Mouse (Mus musculus): ENCODE results near the gene Acbd5. TPM values are rescaled to one million over a fixed set of nuclear protein-coding genes. Genes with fewer than 3 reads are reported as not detected.

Acbd5 gene
- polyA plus RNA-seq, 1 experiment, result 0.76 TPM

DNA sequence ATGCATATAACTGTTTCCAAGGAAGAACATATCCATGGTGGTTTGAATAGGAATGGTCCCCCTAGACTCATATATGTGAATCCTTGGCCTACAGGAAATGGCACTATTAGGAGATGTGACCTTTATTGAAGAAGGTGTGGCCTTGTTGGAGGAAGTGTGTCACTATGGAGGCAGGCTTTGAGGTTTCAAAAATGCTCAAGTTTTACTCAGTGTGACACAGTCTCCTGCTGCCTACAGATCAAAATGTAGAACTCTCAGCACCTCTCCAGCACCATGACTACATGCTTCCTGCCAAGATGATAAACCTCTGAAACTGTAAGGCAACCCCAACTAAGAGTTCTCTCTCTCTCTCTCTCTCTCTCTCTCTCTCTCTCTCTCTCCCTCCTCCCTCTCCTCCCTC, 20.0 kb upstream of the Acbd5 start:
- Histone ChIP-seq H3K36me3 (ENCODE audit: control insufficient read depth) (no peaks in the 10 kb centered on the region), H3K9me3 (ENCODE audit: control insufficient read depth, low read length) (no peaks in the 10 kb centered on the region), H3K4me1 (ENCODE audit: control insufficient read depth) (no peaks in the 10 kb centered on the region; the same call in 1 of the 2 replicates), H3K4me3 (replicated peaks) (no peak overlapping the region), H3K27me3 (ENCODE audit: control insufficient read depth) (peaks cover 7% of the 10 kb centered on the region)
- no peak for TF ChIP-seq TAL1 (IDR thresholded peaks at IDR 0.05; ENCODE audit: low read length)
- no peak for TF ChIP-seq GATA1 (IDR thresholded peaks at IDR 0.05; ENCODE audit: low read length)

DNA sequence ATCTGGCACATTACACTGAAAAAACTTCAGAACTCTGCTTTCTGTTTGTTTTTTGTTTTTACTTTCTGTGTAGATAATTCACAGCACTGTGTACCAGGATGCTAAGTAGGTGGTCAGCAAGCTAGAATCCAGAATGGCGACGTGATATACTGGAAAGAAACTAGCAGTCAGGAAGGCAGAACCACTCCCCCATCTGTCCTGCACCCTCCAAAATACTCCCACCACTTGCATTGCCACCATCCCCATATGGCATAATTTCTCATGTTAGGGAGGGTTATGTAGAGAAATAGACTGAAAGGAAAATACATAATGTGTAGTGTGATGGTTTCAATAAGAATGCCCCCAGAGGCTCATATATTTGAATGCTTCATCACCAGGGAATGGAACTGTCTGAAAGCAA, 16.1 kb upstream of the Acbd5 start:
- Histone ChIP-seq H3K4me3 (replicated peaks) (no peak overlapping the region), H3K4me1 (ENCODE audit: control insufficient read depth) (no peaks in the 10 kb centered on the region; the same call in 1 of the 2 replicates), H3K9me3 (ENCODE audit: control insufficient read depth, low read length) (no peaks in the 10 kb centered on the region), H3K27me3 (ENCODE audit: control insufficient read depth) (peaks cover 9% of the 10 kb centered on the region), H3K36me3 (ENCODE audit: control insufficient read depth) (no peaks in the 10 kb centered on the region)
- TF ChIP-seq TAL1 (IDR thresholded peaks at IDR 0.05; ENCODE audit: low read length), result no peak
- TF ChIP-seq GATA1 (IDR thresholded peaks at IDR 0.05; ENCODE audit: low read length), result no peak

DNA sequence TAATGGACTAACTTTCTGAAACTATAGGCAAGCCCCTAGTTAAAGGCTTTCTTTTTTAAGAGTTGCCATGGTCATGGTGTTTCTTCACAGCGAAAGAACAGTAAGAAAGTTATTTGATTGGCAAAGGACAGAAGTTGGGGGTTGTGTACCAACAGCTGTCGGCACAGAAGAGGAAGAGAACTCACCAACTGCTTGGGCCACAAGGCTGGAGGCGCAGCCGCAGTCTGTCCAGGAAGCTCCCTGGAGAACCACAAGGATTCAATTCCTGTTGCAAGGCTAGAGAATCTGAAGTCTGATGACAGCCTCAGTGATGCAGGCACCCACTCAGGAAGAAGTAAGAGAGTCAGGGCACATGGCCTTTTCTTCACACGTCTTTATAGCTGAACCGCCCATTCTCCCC, 15.4 kb upstream of the Acbd5 start:
- no peaks in the 10 kb centered on the region for H3K9me3 ChIP-seq (ENCODE audit: control insufficient read depth, low read length)
- TF ChIP-seq GATA1 (IDR thresholded peaks at IDR 0.05; ENCODE audit: low read length), result no peak
- TF ChIP-seq TAL1 (IDR thresholded peaks at IDR 0.05; ENCODE audit: low read length), result no peak
- no peak overlapping the region for H3K4me3 ChIP-seq (replicated peaks)
- peaks cover 9% of the 10 kb centered on the region for H3K27me3 ChIP-seq (ENCODE audit: control insufficient read depth)
- no peaks in the 10 kb centered on the region for H3K36me3 ChIP-seq (ENCODE audit: control insufficient read depth)
- H3K4me1 ChIP-seq (ENCODE audit: control insufficient read depth), result no peaks in the 10 kb centered on the region; the same call in 1 of the 2 replicates

DNA sequence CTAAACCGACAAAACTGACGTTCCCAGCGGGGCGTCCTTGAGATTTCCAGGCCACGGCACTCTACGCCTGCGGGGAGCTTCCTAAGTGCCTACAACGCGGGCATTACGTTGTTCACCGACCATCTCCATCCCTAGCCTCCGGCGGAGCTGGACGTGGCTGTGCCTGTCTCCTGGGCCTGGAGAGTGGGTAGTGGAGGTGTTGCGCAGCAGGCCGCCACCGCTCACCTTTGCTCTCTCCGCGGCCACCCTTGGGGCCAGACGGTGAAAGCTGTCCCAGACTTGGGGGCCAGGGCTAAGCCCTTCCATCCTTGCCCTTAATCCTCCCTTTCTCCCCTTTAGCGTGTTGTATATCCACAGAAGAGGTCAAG, 387 bp downstream of the Acbd5 start:
- no peaks in the 10 kb centered on the region for H3K27me3 ChIP-seq (ENCODE audit: control insufficient read depth)
- no peak for TF ChIP-seq TAL1 (IDR thresholded peaks at IDR 0.05; ENCODE audit: low read length)
- TF ChIP-seq GATA1 (IDR thresholded peaks at IDR 0.05; ENCODE audit: low read length), result no peak

DNA sequence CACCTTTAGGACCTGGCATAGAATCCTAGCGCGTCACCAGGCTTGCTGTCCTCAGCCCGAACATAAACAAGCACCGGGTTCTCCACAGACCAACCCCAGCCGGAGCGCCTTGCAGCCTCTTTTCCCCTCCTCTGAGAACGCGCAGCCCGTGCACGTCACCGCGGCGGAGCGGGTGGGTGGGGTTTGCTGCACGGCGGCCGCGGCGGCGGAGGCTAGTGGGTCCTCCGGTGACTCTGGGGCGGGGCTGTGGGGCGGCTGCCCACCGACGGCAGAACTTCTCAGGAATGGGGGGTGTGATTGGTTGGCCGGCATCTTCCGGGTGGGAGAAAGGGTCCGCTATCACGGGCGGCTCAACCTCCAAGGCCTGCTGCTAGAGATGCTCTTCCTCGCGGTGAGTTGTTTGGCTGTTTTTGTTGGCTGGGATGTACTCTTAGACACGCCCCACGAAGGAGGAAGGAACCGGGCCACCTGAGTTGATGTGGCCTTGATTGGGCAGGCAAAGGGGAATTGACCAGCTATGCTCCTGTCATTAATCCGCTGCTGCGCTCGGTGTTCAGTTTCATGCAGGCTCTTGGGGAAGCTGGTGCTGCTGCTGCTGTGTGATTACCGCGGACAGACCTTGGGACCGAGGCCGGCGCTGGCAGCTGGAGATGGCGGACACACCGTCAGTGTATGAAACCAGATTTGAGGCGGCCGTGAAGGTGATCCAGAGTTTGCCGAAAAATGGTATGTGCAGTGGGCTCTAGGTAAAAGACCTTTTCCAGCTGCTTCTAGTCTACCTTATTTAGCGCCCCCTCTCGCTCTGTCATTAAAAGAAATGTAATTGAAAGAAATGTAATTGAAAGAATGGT, 1.2 kb downstream of the Acbd5 start:
- Histone ChIP-seq H3K4me1 (ENCODE audit: control insufficient read depth) (peaks cover 26% of the 10 kb centered on the region), H3K4me3 (replicated peaks) (peak overlapping the region; percentile 94), H3K9me3 (ENCODE audit: control insufficient read depth, low read length) (no peaks in the 10 kb centered on the region)

More for the DNA sequence above, 387 bp downstream of the Acbd5 start:
- Histone ChIP-seq H3K9me3 (ENCODE audit: control insufficient read depth, low read length) (no peaks in the 10 kb centered on the region), H3K4me1 (ENCODE audit: control insufficient read depth) (peaks cover 26% of the 10 kb centered on the region), H3K4me3 (replicated peaks) (peak overlapping the region; percentile 94), H3K36me3 (ENCODE audit: control insufficient read depth) (peaks cover 8% of the 10 kb centered on the region)

DNA sequence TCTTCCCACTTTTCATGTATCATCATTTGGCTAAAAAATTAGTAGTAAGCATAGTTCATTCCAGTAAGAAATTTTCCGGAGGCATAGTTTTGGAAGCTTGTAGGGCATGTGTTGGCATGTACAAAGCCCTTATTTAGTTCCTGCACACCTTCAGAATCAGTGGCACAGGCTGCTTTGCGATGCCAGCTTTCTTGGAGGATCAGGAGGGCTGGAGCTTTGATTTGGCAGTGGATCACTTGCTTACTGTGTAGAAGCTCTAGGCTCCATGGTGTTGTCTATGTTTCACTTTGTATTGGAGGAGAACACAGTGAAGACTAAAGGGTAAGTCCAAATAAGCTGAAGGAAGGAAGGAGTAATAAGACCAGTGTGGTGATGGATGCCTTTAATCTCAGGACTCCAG, 2.5 kb downstream of the Acbd5 start:
- TF ChIP-seq GATA1 (IDR thresholded peaks at IDR 0.05; ENCODE audit: low read length) (no peak), TAL1 (IDR thresholded peaks at IDR 0.05; ENCODE audit: low read length) (no peak)
- Histone ChIP-seq H3K9me3 (ENCODE audit: control insufficient read depth, low read length) (no peaks in the 10 kb centered on the region), H3K4me1 (ENCODE audit: control insufficient read depth) (peaks cover 26% of the 10 kb centered on the region), H3K4me3 (replicated peaks) (no peak overlapping the region), H3K27me3 (ENCODE audit: control insufficient read depth) (no peaks in the 10 kb centered on the region), H3K36me3 (ENCODE audit: control insufficient read depth) (peaks cover 15% of the 10 kb centered on the region)

More for the DNA sequence above, 1.2 kb downstream of the Acbd5 start:
- H3K36me3 ChIP-seq (ENCODE audit: control insufficient read depth), result peaks cover 12% of the 10 kb centered on the region
- H3K27me3 ChIP-seq (ENCODE audit: control insufficient read depth), result no peaks in the 10 kb centered on the region
- TF ChIP-seq GATA1 (IDR thresholded peaks at IDR 0.05; ENCODE audit: low read length), result no peak
- TF ChIP-seq TAL1 (IDR thresholded peaks at IDR 0.05; ENCODE audit: low read length), result no peak

DNA sequence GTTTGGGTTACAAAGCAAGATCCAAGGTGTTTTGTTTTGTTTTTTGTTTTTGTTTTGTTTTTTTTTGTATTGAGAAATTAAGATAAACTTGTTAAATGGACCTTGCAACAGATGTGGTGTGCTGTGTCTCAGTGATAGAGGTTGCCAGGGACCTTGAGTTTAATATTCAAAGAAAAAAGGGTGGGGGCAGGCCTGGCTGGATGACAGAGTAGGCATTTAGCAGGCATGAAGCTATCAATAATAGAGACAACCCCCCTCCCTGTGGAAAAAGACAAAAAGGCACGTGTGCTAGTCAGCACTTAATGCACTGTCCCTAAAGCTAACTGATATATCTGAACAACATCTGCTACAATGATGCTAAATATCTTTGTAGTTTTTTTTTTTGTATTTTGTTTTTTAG, 3.4 kb downstream of the Acbd5 start:
- H3K27me3 ChIP-seq (ENCODE audit: control insufficient read depth), result no peaks in the 10 kb centered on the region
- H3K4me3 ChIP-seq (replicated peaks), result no peak overlapping the region

DNA sequence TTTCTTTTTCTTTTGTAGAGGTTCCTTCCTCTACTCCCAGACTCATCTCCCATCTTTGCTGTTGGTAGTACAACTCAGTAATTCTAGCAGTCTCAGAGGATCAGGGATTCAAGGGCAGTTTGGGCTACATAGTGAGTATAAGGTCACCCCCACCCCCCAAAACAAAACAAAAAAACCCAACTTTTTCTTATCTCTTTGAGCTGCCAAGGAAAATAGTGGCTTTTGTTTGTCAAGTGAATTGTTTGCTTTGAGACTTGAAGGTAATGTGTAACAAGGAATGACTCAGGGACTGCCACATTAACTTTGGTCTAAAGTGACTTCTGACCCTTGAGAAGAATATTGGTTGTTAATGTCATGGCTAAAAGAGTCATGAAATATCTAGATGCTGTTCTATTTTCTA, 7.9 kb downstream of the Acbd5 start:
- H3K4me3 ChIP-seq (replicated peaks), result no peak overlapping the region
- no peaks in the 10 kb centered on the region for H3K4me1 ChIP-seq (ENCODE audit: control insufficient read depth)
- H3K27me3 ChIP-seq (ENCODE audit: control insufficient read depth), result no peaks in the 10 kb centered on the region
- peaks cover 5% of the 10 kb centered on the region for H3K9me3 ChIP-seq (ENCODE audit: control insufficient read depth, low read length)
- peaks cover 38% of the 10 kb centered on the region for H3K36me3 ChIP-seq (ENCODE audit: control insufficient read depth)
- no peak for TF ChIP-seq TAL1 (IDR thresholded peaks at IDR 0.05; ENCODE audit: low read length)
- TF ChIP-seq GATA1 (IDR thresholded peaks at IDR 0.05; ENCODE audit: low read length), result no peak

More for the DNA sequence above, 3.4 kb downstream of the Acbd5 start:
- Histone ChIP-seq H3K36me3 (ENCODE audit: control insufficient read depth) (peaks cover 19% of the 10 kb centered on the region), H3K9me3 (ENCODE audit: control insufficient read depth, low read length) (0 out of 2 replicates have a peak, but pooled peaks cover 1% of the 10 kb centered on the region), H3K4me1 (ENCODE audit: control insufficient read depth) (peaks cover 26% of the 10 kb centered on the region)
- no peak for TF ChIP-seq GATA1 (IDR thresholded peaks at IDR 0.05; ENCODE audit: low read length)
- no peak for TF ChIP-seq TAL1 (IDR thresholded peaks at IDR 0.05; ENCODE audit: low read length)

DNA sequence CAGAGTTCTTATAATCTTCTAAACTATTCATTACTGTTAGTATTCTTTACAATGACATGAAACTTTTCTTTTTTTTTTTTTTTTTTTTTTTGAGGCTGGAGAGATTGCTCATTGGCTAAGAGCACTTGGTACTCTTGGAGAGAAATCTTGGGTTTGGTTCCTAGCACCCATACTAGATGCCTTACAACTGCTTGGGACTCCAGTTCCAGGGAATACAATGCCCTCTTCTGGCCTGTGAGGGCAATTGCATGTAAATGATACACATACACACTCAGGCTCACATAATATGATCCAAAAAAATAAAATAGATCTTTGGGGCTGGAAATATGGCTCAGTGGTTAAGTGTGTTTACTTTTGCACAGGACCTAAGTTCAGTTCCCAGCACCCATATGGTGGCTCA, 8.8 kb downstream of the Acbd5 start:
- H3K4me3 ChIP-seq (replicated peaks), result no peak overlapping the region
- peaks cover 5% of the 10 kb centered on the region for H3K9me3 ChIP-seq (ENCODE audit: control insufficient read depth, low read length)
- H3K27me3 ChIP-seq (ENCODE audit: control insufficient read depth), result no peaks in the 10 kb centered on the region
- no peak for TF ChIP-seq GATA1 (IDR thresholded peaks at IDR 0.05; ENCODE audit: low read length)
- no peak for TF ChIP-seq TAL1 (IDR thresholded peaks at IDR 0.05; ENCODE audit: low read length)
- H3K36me3 ChIP-seq (ENCODE audit: control insufficient read depth), result peaks cover 46% of the 10 kb centered on the region
- H3K4me1 ChIP-seq (ENCODE audit: control insufficient read depth), result no peaks in the 10 kb centered on the region
